ENCODE assay signal across 8 mouse cellular contexts in the genomic region with DNA sequence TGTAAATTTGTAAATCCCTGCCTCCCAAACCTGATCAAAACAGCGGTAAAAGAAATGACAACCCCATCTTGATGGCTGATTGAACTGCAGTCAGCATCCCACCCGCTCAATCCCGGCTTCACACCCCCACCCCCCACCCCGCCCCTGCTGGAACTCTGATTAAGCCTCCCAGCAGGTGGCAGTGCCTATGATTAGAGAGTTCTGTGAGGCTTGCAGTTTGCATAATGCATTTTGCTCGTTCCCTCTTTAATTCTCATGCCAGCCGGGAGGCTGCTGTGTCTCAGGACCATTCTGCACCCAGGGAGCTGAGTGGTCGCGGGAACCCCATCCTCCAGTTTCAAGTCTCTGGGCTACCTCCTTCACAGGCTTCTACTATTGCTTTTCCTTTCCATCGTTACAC. TPM values are rescaled to one million over a fixed set of nuclear protein-coding genes. Genes with fewer than 3 reads are reported as not detected.
DNase-seq lines count a peak whose midpoint lies in the region; ATAC-seq lines count a peak whose summit lies in the region.

No protein-coding gene starts in this region.

- no peak overlapping the region for H3K27ac ChIP-seq in intestine, embryonic 14.5 days (ENCODE audit: low read depth)
- no peak overlapping the region for H3K27ac ChIP-seq in intestine, embryonic 15.5 days
- H3K27ac ChIP-seq in forebrain, embryonic 12.5 days = peak overlapping the region; percentile 42
- peak overlapping the region; percentile 39; the same call in 1 of the 2 replicates for H3K27ac ChIP-seq in hindbrain, embryonic 16.5 days (ENCODE audit: low read depth, low read length)

- no peak overlapping the region for H3K9ac ChIP-seq in intestine, embryonic 14.5 days (ENCODE audit: low read length)
- no peak overlapping the region for H3K9ac ChIP-seq in intestine, embryonic 15.5 days
- H3K9ac ChIP-seq in forebrain, embryonic 12.5 days = no peak overlapping the region
- H3K9ac ChIP-seq in hindbrain, embryonic 16.5 days (ENCODE audit: low read depth, low read length) = peak overlapping the region; percentile 20; the same call in 1 of the 2 replicates

- H3K36me3 ChIP-seq in intestine, embryonic 14.5 days (ENCODE audit: control insufficient read depth, insufficient read depth, low read length) = no peaks in the 10 kb centered on the region
- H3K36me3 ChIP-seq in intestine, embryonic 15.5 days = no peaks in the 10 kb centered on the region
- no peaks in the 10 kb centered on the region for H3K36me3 ChIP-seq in forebrain, embryonic 12.5 days (replicated peaks)
- no peaks in the 10 kb centered on the region for H3K36me3 ChIP-seq in hindbrain, embryonic 16.5 days (ENCODE audit: control insufficient read depth, insufficient read depth, low read length)

- WGBS in intestine, embryonic 14.5 days = 6% methylated on average over 9 of the region's 9 CpGs
- WGBS in intestine, embryonic 15.5 days = 6% methylated on average over 9 of the region's 9 CpGs
- WGBS in forebrain, embryonic 12.5 days = 0% methylated on average over 9 of the region's 9 CpGs
- under 1% methylated on average over 9 of the region's 9 CpGs for WGBS in hindbrain, embryonic 16.5 days

- no peak overlapping the region for H3K4me3 ChIP-seq in intestine, embryonic 14.5 days (ENCODE audit: low read depth, low read length)
- no peak overlapping the region for H3K4me3 ChIP-seq in intestine, embryonic 15.5 days (replicated peaks)
- no peak overlapping the region for H3K4me3 ChIP-seq in forebrain, embryonic 12.5 days (replicated peaks)
- H3K4me3 ChIP-seq in hindbrain, embryonic 16.5 days (ENCODE audit: low read length) = no peak overlapping the region

- peak; percentile 51 for DNase-seq in intestine, embryonic 14.5 days (ENCODE audit: low spot score)
- DNase-seq in liver = peak; percentile 61
- peak; percentile 69 to 72 for DNase-seq in right cerebral cortex, postnatal 10 days (ENCODE audit: low spot score in 2 of 2)
- no peak for DNase-seq in urinary bladder, adult 2 months (ENCODE audit: low spot score)
- DNase-seq in thymus, postnatal 36 days = no peak

- H3K4me1 ChIP-seq in intestine, embryonic 14.5 days (replicated peaks; ENCODE audit: control insufficient read depth, insufficient read depth, low read length) = peaks cover 7% of the 10 kb centered on the region; the same call in 1 of the 2 replicates
- H3K4me1 ChIP-seq in intestine, embryonic 15.5 days (replicated peaks) = 0 out of 2 replicates have a peak, but pooled peaks cover 5% of the 10 kb centered on the region
- H3K4me1 ChIP-seq in forebrain, embryonic 12.5 days = peaks cover 19% of the 10 kb centered on the region
- H3K4me1 ChIP-seq in hindbrain, embryonic 16.5 days (ENCODE audit: control insufficient read depth, insufficient read depth, low read depth, low read length) = peaks cover 6% of the 10 kb centered on the region

- H3K27me3 ChIP-seq in intestine, embryonic 14.5 days (replicated peaks; ENCODE audit: control insufficient read depth, insufficient read depth, low read length) = no peaks in the 10 kb centered on the region
- no peaks in the 10 kb centered on the region for H3K27me3 ChIP-seq in intestine, embryonic 15.5 days (replicated peaks)
- H3K27me3 ChIP-seq in forebrain, embryonic 12.5 days = no peaks in the 10 kb centered on the region
- H3K27me3 ChIP-seq in hindbrain, embryonic 16.5 days (replicated peaks; ENCODE audit: control insufficient read depth, insufficient read depth, low read length) = no peaks in the 10 kb centered on the region

- H3K9me3 ChIP-seq in intestine, embryonic 14.5 days (ENCODE audit: control insufficient read depth, low read length) = peaks cover 7% of the 10 kb centered on the region; the same call in 1 of the 2 replicates
- H3K9me3 ChIP-seq in intestine, embryonic 15.5 days = no peaks in the 10 kb centered on the region
- H3K9me3 ChIP-seq in forebrain, embryonic 12.5 days = peaks cover 5% of the 10 kb centered on the region; the same call in 1 of the 2 replicates
- H3K9me3 ChIP-seq in hindbrain, embryonic 16.5 days (ENCODE audit: control insufficient read depth, low read length) = no peaks in the 10 kb centered on the region; the same call in 1 of the 2 replicates

- ATAC-seq in intestine, embryonic 14.5 days (replicated peaks; ENCODE audit: low FRiP score, low TSS enrichment, low read depth) = no peak
- no peak for ATAC-seq in intestine, embryonic 15.5 days
- peak; percentile 72; the same call in 1 of the 2 replicates for ATAC-seq in forebrain, embryonic 12.5 days (ENCODE audit: low FRiP score)
- ATAC-seq in hindbrain, embryonic 16.5 days = peak; percentile 79

- H3K4me2 ChIP-seq in intestine, embryonic 14.5 days (ENCODE audit: low read length) = no peak overlapping the region
- H3K4me2 ChIP-seq in intestine, embryonic 15.5 days (replicated peaks) = no peak overlapping the region; the same call in 1 of the 2 replicates
- peak overlapping the region; percentile 43 for H3K4me2 ChIP-seq in forebrain, embryonic 12.5 days
- H3K4me2 ChIP-seq in hindbrain, embryonic 16.5 days (ENCODE audit: low read length) = peak overlapping the region; percentile 34

RNA-seq across cellular contexts. Expression of a gene that starts 2.2 kb away (rescaled TPM):
- 0.26 TPM in 1 of 2 replicates, not detected in the other for polyA plus RNA-seq in intestine, embryonic 14.5 days (2014; fragmentation: Nextera tagmentation; extraction: Ambion mirVana)
- 0.46 and 0.78 TPM in 2 replicates for polyA plus RNA-seq in intestine, embryonic 15.5 days (2015; fragmentation: Nextera tagmentation; extraction: Ambion mirVana)
- 0.15 and 0.21 TPM in 2 replicates for polyA plus RNA-seq in forebrain, embryonic 12.5 days (2016; fragmentation: Nextera tagmentation; extraction: Ambion mirVana)
- polyA plus RNA-seq in hindbrain, embryonic 16.5 days (2015; fragmentation: Nextera tagmentation; extraction: Ambion mirVana) = 0.60 and 0.74 TPM in 2 replicates
- 1.4 and 1.6 TPM in 2 replicates for polyA plus RNA-seq in urinary bladder, adult 2 months (2012; rRNA removed)

Comparison
In these comparisons a context has a peak if more than half of its experiments do, and no peak if none do; other contexts are left out.
1. ATAC-seq: peak in forebrain, embryonic 12.5 days (single experiment) and hindbrain, embryonic 16.5 days (single experiment); none in intestine, embryonic 14.5 days (single experiment) and intestine, embryonic 15.5 days (single experiment).
2. DNase-seq: peak in intestine, embryonic 14.5 days (single experiment), liver (single experiment) and right cerebral cortex, postnatal 10 days (2 of 2); none in urinary bladder, adult 2 months (single experiment) and thymus, postnatal 36 days (0 of 2).
3. H3K27ac ChIP-seq: peak in forebrain, embryonic 12.5 days (single experiment) and hindbrain, embryonic 16.5 days (single experiment); none in intestine, embryonic 14.5 days (single experiment) and intestine, embryonic 15.5 days (single experiment).
4. H3K4me2 ChIP-seq: peak in forebrain, embryonic 12.5 days (single experiment) and hindbrain, embryonic 16.5 days (single experiment); none in intestine, embryonic 14.5 days (single experiment) and intestine, embryonic 15.5 days (single experiment).